Mouse (Mus musculus) ovary, postnatal 14 days (tissue): ENCODE results near the gene Psmc5.

Source experiments
- DNase-seq: peaks from one replicate; pipeline ENCODE4 v3.0.0; 2022; ENCODE audit warnings: low spot score

Psmc5 gene

DNA sequence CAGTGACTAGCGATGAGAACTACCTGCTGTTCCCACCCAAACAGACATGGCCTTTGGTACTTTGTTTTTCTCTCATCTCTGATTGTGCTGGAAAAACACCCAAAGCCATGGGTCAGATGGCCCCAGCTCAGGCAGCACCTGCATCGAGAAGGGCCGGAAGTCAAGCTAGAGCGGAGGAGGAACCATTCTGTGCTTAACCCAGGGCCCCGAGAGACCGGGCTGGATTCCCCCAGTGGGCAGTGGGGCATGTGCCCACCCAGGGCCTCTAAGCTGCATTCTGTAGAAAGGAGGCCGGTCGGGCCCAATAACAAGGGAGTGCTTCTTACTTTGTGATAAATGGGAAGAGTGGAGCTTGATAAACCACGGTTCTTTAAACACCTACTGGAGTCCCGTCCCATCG lies 52.2 kb downstream of the Psmc5 start:
- no peak for DNase-seq

DNA sequence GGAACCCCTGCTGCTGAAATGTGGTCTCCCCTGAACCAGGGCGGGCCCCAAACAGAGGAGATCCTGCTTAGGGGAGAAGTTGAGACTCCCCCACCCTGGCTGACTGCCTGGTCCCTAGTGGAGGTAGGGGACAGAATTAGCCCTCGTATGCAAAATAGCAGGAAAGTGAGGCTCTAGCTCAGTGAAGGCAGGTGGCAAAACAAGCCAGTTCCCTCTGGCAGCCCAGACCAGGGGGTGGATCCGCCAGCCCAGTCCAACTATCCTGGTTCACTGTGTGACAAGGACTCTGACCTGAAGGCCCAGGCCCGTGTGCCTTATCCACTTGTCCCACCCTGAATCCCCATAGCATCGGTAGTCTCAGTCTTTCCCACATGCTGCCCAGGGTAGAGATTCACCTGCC lies 54.2 kb downstream of the Psmc5 start:
- no peak for DNase-seq
